Mouse (Mus musculus) intestine, embryonic 14.5 days (tissue): ENCODE results near the gene Sox14. TPM values are rescaled to one million over a fixed set of nuclear protein-coding genes. Genes with fewer than 3 reads are reported as not detected.

Experiments used
- ATAC-seq: fragments of 200-750 bp; cut with Nextera tagmentation; replicated peaks from 2 replicates; pipeline ENCODE4 v1.8.0; 2017; ENCODE audit warnings: low read depth, moderate number of reproducible peaks, moderate TSS enrichment, moderate library complexity; ENCODE audit not compliant: low FRiP score, low TSS enrichment
- DNase-seq: peaks from one replicate; pipeline ENCODE4 v3.0.0-alpha.2; 2018; ENCODE audit warnings: low spot score
- H3K27ac ChIP-seq: fragments of 300-500 bp; sonication (generic); 2 replicates; pipeline ENCODE4 v1.5.1; 2014; ENCODE audit warnings: low read depth, mild to moderate bottlenecking, control low read depth
- H3K27me3 ChIP-seq: fragments of 300-500 bp; sonication (generic); replicated peaks from 2 replicates; pipeline ENCODE4 v1.6.1; 2014; ENCODE audit warnings: low read length, control low read depth; ENCODE audit not compliant: control insufficient read depth, insufficient read depth
- H3K36me3 ChIP-seq: fragments of 300-500 bp; sonication (generic); 2 replicates; pipeline ENCODE4 v1.6.1; 2014; ENCODE audit warnings: low read length, control low read depth; ENCODE audit not compliant: control insufficient read depth, insufficient read depth
- H3K4me1 ChIP-seq: fragments of 300-500 bp; sonication (generic); replicated peaks from 2 replicates; pipeline ENCODE4 v1.6.1; 2014; ENCODE audit warnings: low read length, control low read depth, mixed read lengths; ENCODE audit not compliant: control insufficient read depth, insufficient read depth
- H3K4me2 ChIP-seq: fragments of 300-500 bp; sonication (generic); 2 replicates; pipeline ENCODE4 v1.6.1; 2014; ENCODE audit warnings: low read length
- H3K4me3 ChIP-seq: fragments of 300-500 bp; sonication (generic); 2 replicates; pipeline ENCODE4 v1.5.1; 2014; ENCODE audit warnings: low read depth, low read length, control low read depth, mixed read lengths
- H3K9ac ChIP-seq: fragments of 300-500 bp; sonication (generic); 2 replicates; pipeline ENCODE4 v1.6.1; 2014; ENCODE audit warnings: mild to moderate bottlenecking, low read length
- H3K9me3 ChIP-seq: fragments of 300-500 bp; sonication (generic); 2 replicates; pipeline ENCODE4 v1.6.1; 2016; ENCODE audit warnings: low read length, control low read depth; ENCODE audit not compliant: control insufficient read depth
- WGBS: fragments of 180-500 bp; shearing (Covaris S2); extraction: QIAGEN DNeasy Blood & Tissue Kit; methylation state at CpG from one replicate; pipeline ENCODE4 v1.1.7; 2014; 5-methylcytosine and 5-hydroxymethylcytosine counted together
- polyA plus RNA-seq: library from polyadenylated mRNA; unstranded; fragments of >200 nt; fragmentation: Nextera tagmentation; extraction: Ambion mirVana; gene quantifications from 2 replicates; pipeline ENCODE4 v1.2.1, GENCODE M21; 2014

The Sox14 gene
- polyA plus RNA-seq, 1 experiment from 2014 or later = not detected

- Histone ChIP-seq H3K9me3 (no peaks in the 10 kb centered on the region), H3K27ac (no peak overlapping the region), H3K9ac (no peak overlapping the region), H3K27me3 (peaks cover 100% of the 10 kb centered on the region), H3K36me3 (no peaks in the 10 kb centered on the region), H3K4me1 (peaks cover 6% of the 10 kb centered on the region; the same call in 1 of the 2 replicates), H3K4me3 (no peak overlapping the region), H3K4me2 (no peak overlapping the region)
- no peak for ATAC-seq
- DNase-seq = peak; percentile 56
- 2% methylated on average over 15 of the region's 15 CpGs for WGBS
Measured at GRCm38 (mm10) chr9:99873116-99873620, 2.8 kb downstream of the Sox14 start.

DNA sequence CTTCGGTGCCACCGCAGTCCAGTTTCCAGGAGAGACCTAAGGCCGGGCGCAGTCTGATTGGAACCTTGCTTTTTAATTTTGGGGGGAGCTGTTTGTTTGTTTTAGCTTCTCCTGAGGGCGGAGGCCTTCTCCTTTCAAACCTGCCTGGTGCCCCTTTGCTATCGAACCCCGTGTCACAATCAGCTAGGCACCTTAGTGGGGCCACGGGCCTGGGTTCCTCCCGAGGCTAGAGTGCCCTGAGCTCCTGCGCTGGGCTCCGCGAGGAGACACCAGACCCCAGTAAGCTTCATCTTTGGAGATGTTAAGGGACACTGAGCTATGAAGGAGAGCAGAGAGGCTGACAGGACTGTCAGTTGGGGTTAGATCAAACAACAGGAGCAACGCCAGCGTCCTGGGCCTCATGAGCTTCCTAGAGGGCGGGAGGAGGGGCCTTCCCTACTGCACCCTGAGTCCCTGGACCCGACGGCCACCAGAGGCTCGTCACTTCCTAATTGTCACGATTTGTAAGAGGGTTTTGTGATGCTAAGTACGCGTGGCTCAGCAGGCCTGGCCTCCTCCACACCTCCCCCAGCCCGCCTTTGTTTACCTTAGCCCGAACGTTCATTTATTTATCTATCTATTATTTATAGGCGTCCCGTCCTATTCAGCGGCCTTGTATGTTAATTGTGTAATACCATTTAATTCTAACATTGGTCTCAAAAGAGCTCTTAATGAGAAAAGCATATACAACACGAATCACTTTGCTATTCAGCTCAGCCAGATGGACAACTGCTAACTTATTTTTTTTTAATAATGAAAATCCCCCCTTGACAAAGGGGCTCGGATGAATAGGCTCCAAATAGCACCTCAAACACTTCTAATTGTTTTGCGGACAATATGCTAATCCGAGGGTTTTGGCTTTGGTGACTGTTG is 3.5 kb downstream of the Sox14 start:
- H3K36me3 ChIP-seq = no peaks in the 10 kb centered on the region
- no peak overlapping the region for H3K9ac ChIP-seq
- H3K9me3 ChIP-seq = no peaks in the 10 kb centered on the region
- peak; percentile 67 for DNase-seq
- no peak overlapping the region for H3K27ac ChIP-seq
- no peak for ATAC-seq
- H3K4me1 ChIP-seq = peaks cover 6% of the 10 kb centered on the region; the same call in 1 of the 2 replicates
- no peak overlapping the region for H3K4me2 ChIP-seq
- H3K27me3 ChIP-seq = peaks cover 100% of the 10 kb centered on the region
- 1% methylated on average over 31 of the region's 31 CpGs for WGBS
- no peak overlapping the region for H3K4me3 ChIP-seq

DNA sequence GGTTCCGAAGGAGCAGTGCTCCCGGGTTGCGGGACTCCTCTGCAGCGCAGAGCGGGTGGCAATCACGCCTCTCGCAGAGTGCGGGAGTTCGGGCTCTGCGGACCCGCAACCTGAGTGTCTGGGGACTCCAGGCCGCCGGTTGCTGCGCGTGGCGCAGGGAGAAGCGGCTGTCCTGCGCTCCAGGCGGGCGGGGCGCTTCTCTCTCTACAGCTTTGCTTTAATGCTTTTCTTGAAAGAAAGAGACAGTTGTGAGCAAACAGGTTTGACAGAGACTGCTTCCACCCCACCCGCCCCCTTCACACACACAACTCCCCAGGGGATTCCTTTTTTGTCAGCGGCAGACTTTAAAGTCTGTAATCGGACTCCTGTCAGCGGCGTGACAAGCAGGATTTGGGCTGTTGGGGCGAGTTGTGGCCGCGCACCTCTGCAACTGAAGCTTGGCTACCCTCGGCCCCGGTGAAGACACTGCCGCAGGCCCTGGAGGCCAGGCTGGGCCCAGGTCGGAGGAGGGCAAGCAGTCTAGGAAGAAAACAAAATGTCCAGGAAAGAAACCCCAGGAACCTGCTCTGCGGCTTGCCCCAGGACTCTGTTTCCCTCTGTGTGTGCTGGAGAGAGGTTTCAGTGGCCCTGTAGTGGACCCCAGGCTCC is 4.3 kb downstream of the Sox14 start:
- H3K4me2 ChIP-seq = no peak overlapping the region
- H3K9ac ChIP-seq = no peak overlapping the region
- no peaks in the 10 kb centered on the region for H3K36me3 ChIP-seq
- peaks cover 100% of the 10 kb centered on the region for H3K27me3 ChIP-seq
- no peaks in the 10 kb centered on the region for H3K9me3 ChIP-seq
- WGBS = 1% methylated on average over 34 of the region's 34 CpGs
- H3K4me1 ChIP-seq = peaks cover 6% of the 10 kb centered on the region; the same call in 1 of the 2 replicates
- ATAC-seq (no peak), DNase-seq (peak; percentile 72)
- no peak overlapping the region for H3K4me3 ChIP-seq
- no peak overlapping the region for H3K27ac ChIP-seq

- DNase-seq (peak; percentile 71), ATAC-seq (no peak)
- H3K4me2 ChIP-seq = no peak overlapping the region
- no peak overlapping the region for H3K27ac ChIP-seq
- no peak overlapping the region for H3K4me3 ChIP-seq
- 1% methylated on average over 37 of the region's 37 CpGs for WGBS
- H3K4me1 ChIP-seq = peaks cover 4% of the 10 kb centered on the region; the same call in 1 of the 2 replicates
- H3K36me3 ChIP-seq = no peaks in the 10 kb centered on the region
- H3K27me3 ChIP-seq = peaks cover 100% of the 10 kb centered on the region
- H3K9ac ChIP-seq = no peak overlapping the region
- H3K9me3 ChIP-seq = no peaks in the 10 kb centered on the region
Measured at GRCm38 (mm10) chr9:99870780-99871555, 5.0 kb downstream of the Sox14 start.

GRCm38 (mm10) chr9:99869936-99870779 is 5.8 kb downstream of the Sox14 start:
- no peaks in the 10 kb centered on the region for H3K9me3 ChIP-seq
- DNase-seq (peak; percentile 73), ATAC-seq (no peak)
- H3K27ac ChIP-seq = no peak overlapping the region
- under 1% methylated on average over 34 of the region's 34 CpGs for WGBS
- no peaks in the 10 kb centered on the region for H3K4me1 ChIP-seq
- H3K36me3 ChIP-seq = no peaks in the 10 kb centered on the region
- peaks cover 100% of the 10 kb centered on the region for H3K27me3 ChIP-seq
- H3K9ac ChIP-seq = no peak overlapping the region
- no peak overlapping the region for H3K4me3 ChIP-seq
- no peak overlapping the region for H3K4me2 ChIP-seq

- WGBS = under 1% methylated on average over 28 of the region's 29 CpGs
- no peak for ATAC-seq
- no peak overlapping the region for H3K27ac ChIP-seq
- no peak overlapping the region for H3K4me3 ChIP-seq
- H3K4me1 ChIP-seq = no peaks in the 10 kb centered on the region
- H3K9ac ChIP-seq = no peak overlapping the region
- H3K4me2 ChIP-seq = peak overlapping the region; percentile 31
- peaks cover 100% of the 10 kb centered on the region for H3K27me3 ChIP-seq
- peak; percentile 69 for DNase-seq
- no peaks in the 10 kb centered on the region for H3K36me3 ChIP-seq
- no peaks in the 10 kb centered on the region for H3K9me3 ChIP-seq
Measured at GRCm38 (mm10) chr9:99869275-99869674, 6.7 kb downstream of the Sox14 start.

DNA sequence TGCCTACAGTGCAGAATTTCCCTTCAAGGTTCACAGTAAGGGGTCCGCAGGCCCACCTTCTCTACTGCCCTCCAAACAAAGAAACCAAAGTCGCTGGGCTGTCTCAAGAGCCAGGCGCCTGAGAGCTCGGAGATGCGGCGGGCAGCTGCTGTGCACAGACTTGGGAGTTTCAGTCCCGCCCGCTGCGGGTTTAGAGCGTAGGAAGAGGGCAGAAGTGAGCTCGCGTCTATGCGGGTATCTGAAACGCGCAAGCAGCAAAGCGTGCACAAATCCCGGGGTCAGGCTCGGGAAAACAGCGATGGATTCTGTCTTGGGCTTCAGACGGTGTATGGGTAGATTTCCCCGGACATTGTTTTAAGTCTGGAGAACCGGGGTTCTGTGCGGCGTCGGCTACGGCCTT is 7.4 kb downstream of the Sox14 start:
- ATAC-seq = no peak
- no peak overlapping the region for H3K27ac ChIP-seq
- under 1% methylated on average over 26 of the region's 26 CpGs for WGBS

More for the DNA sequence above, 7.4 kb downstream of the Sox14 start:
- peak; percentile 81 for DNase-seq
- no peaks in the 10 kb centered on the region for H3K4me1 ChIP-seq
- H3K9ac ChIP-seq = no peak overlapping the region
- no peaks in the 10 kb centered on the region for H3K9me3 ChIP-seq
- peaks cover 100% of the 10 kb centered on the region for H3K27me3 ChIP-seq
- H3K4me3 ChIP-seq = 0 out of 2 replicates have a peak overlapping the region, but pooled peaks have one; percentile 2
- H3K4me2 ChIP-seq = peak overlapping the region; percentile 31
- no peaks in the 10 kb centered on the region for H3K36me3 ChIP-seq
